Mouse (Mus musculus) forebrain, embryonic 14.5 days (tissue): ENCODE results near the gene Esrrg. TPM values are rescaled to one million over a fixed set of nuclear protein-coding genes. Genes with fewer than 3 reads are reported as not detected.

Experiments used
- ATAC-seq: fragments of 200-750 bp; cut with Nextera tagmentation; 2 replicates; pipeline ENCODE4 v1.8.0; 2017; ENCODE audit warnings: mild to moderate bottlenecking, moderate library complexity
- DNase-seq: peaks from one replicate; pipeline ENCODE4 v3.0.0-alpha.2; 2015; ENCODE audit warnings: low spot score
- H3K27ac ChIP-seq: fragments of 300-500 bp; sonication (generic); 2 replicates; pipeline ENCODE4 v1.5.1; 2014; ENCODE audit warnings: low read depth, mild to moderate bottlenecking, control low read depth, low read length, moderate library complexity
- H3K27me3 ChIP-seq: fragments of 300-500 bp; sonication (generic); replicated peaks from 2 replicates; pipeline ENCODE4 v1.6.1; 2014; ENCODE audit warnings: low read length, control low read depth, mixed read lengths; ENCODE audit not compliant: control insufficient read depth, insufficient read depth
- H3K36me3 ChIP-seq: fragments of 300-500 bp; sonication (generic); 2 replicates; pipeline ENCODE4 v1.6.1; 2014; ENCODE audit warnings: low read length, control low read depth; ENCODE audit not compliant: control insufficient read depth, insufficient read depth
- H3K4me1 ChIP-seq: fragments of 300-500 bp; sonication (generic); 2 replicates; pipeline ENCODE4 v1.6.1; 2014; ENCODE audit warnings: antibody characterized with exemption, low read length, control low read depth; ENCODE audit not compliant: control insufficient read depth, insufficient read depth
- H3K4me2 ChIP-seq: fragments of 300-500 bp; sonication (generic); 2 replicates; pipeline ENCODE4 v1.6.1; 2014; ENCODE audit warnings: mild to moderate bottlenecking, control low read depth, low read length
- H3K4me3 ChIP-seq: fragments of 300-500 bp; sonication (generic); 2 replicates; pipeline ENCODE4 v1.5.1; 2014; ENCODE audit warnings: low read depth, low read length, control low read depth
- H3K9ac ChIP-seq: fragments of 300-500 bp; sonication (generic); 2 replicates; pipeline ENCODE4 v1.6.1; 2014; ENCODE audit warnings: mild to moderate bottlenecking, low read length, control low read depth, moderate library complexity
- H3K9me3 ChIP-seq: fragments of 300-500 bp; sonication (generic); replicated peaks from 2 replicates; pipeline ENCODE4 v1.6.1; 2016; ENCODE audit warnings: low read length, control low read depth, mixed read lengths; ENCODE audit not compliant: control insufficient read depth
- WGBS: fragments of 180-500 bp; shearing (Covaris S2); extraction: QIAGEN DNeasy Blood & Tissue Kit; methylation state at CpG from one replicate; pipeline ENCODE4 v1.1.7; 2014; 5-methylcytosine and 5-hydroxymethylcytosine counted together
- polyA plus RNA-seq: library from polyadenylated mRNA; unstranded; fragments of >200 nt; fragmentation: Nextera tagmentation; extraction: Ambion mirVana; gene quantifications from 2 replicates; pipeline ENCODE4 v1.2.1, GENCODE M21; 2014

Gene Esrrg
- polyA plus RNA-seq, 1 experiment from 2014 or later: 9.8 TPM

DNA sequence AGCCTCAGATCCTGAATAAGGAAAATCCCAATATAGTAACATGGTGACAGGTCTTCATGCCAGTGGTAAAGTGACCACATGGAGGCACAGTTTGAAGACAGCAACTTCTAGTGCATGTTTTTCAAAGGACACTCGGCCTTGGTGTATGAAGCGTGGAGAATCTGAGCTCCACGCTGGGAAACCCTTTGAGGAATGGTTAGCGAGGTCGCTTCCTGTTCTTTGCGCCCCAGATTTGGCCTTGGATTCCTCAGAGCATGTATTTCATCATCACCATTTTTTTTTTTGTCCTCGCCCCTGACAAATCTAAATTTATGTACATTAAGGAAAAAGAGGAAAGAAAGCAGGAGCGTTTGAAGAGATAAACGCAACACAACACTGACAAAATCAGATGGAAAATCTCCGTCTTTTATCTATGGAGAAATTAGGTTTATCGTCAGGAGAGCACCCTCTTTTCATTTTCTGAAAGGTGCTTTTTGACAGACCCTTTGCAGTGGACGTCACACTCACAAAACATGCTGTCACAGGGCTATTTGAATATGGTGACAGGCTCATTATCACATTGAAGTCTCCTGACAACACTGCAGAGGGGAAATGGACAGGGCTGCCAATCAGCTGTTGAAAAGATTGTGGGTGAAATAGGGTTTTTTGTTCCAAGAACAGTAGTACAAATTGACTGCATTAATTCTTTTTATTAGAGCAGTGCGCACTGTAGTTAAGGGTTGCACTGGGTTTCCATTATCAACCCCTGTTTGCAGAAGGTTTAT, 476.7 kb downstream of the Esrrg start:
- Histone ChIP-seq H3K4me1 (peaks cover 19% of the 10 kb centered on the region), H3K27ac (no peak overlapping the region), H3K4me3 (no peak overlapping the region), H3K27me3 (no peaks in the 10 kb centered on the region), H3K4me2 (no peak overlapping the region), H3K9me3 (no peaks in the 10 kb centered on the region), H3K9ac (no peak overlapping the region), H3K36me3 (no peaks in the 10 kb centered on the region)
- ATAC-seq: peak; percentile 92
- WGBS: 34% methylated on average over 13 of the region's 13 CpGs
- DNase-seq: peak; percentile 84

DNA sequence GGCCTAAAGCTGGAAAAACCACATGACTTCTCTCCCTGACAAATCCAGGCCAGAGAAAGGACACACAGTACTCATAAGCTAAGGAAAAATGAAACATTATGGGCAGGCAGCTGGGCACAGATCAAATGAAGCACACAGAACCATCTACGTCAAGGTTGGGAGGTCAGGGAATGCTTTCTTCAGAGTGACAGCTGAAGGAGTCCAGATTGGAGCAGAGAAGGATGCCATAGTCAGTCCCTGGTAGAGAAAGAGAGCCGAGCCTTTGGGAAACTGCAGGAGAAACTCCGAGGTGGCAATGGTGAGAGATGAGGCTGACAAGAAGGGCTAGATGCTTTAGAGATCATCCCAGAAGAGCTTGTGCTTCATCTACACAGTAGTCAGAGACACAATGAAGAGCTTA, 485.1 kb downstream of the Esrrg start:
- H3K36me3 ChIP-seq: no peaks in the 10 kb centered on the region
- no peaks in the 10 kb centered on the region for H3K4me1 ChIP-seq
- H3K27me3 ChIP-seq: no peaks in the 10 kb centered on the region
- DNase-seq: no peak
- H3K27ac ChIP-seq: no peak overlapping the region
- 93% methylated on average over 3 of the region's 3 CpGs for WGBS
- H3K9me3 ChIP-seq: no peaks in the 10 kb centered on the region
- H3K4me2 ChIP-seq: no peak overlapping the region
- no peak overlapping the region for H3K4me3 ChIP-seq
- ATAC-seq: no peak
- no peak overlapping the region for H3K9ac ChIP-seq

DNA sequence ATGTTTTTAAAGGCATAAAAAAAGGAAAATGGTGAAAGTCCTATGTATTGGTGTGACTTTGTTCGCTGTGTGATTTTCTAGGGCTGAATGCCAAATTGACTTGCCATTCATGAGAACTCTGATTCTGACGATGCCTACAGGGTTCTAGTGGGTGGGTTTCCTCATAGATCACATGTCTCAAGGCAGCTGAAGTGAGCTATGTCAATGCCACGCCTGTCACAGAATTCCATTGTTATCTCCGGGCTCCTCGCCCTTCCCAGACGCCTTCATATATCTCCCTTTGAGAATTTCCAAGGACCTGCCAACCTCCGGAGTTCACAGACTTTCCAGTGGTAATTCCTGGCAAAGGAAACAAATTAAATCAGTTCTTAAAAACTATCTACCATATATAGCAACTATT, 493.2 kb downstream of the Esrrg start:
- DNase-seq (no peak), ATAC-seq (no peak)
- Histone ChIP-seq H3K4me1 (no peaks in the 10 kb centered on the region), H3K36me3 (no peaks in the 10 kb centered on the region), H3K27me3 (no peaks in the 10 kb centered on the region), H3K9ac (no peak overlapping the region), H3K4me2 (no peak overlapping the region), H3K4me3 (no peak overlapping the region), H3K27ac (no peak overlapping the region), H3K9me3 (no peaks in the 10 kb centered on the region)
- WGBS: 75% methylated on average over 7 of the region's 7 CpGs

DNA sequence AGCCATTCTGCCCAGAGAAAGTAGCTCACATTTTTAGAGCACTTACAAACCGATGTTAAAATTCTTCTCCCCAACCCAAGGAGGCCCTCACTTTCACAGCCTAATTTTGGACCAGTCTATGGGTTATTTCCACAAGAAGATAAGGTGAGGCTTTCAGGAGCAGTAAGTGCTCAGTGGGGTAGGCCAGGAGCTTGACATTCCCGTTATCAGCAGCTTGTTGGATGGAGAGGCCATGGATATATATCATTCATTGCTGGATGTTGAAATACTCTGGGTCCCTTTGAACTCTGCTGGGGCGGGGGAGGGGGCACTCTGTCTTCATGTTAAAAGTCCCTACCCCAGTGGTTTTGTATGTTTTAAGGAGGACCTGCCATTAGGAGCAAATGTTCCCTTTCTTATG, 494.6 kb downstream of the Esrrg start:
- DNase-seq: no peak
- Histone ChIP-seq H3K27ac (no peak overlapping the region), H3K9me3 (no peaks in the 10 kb centered on the region), H3K4me2 (no peak overlapping the region), H3K4me1 (no peaks in the 10 kb centered on the region), H3K27me3 (no peaks in the 10 kb centered on the region), H3K9ac (no peak overlapping the region), H3K36me3 (no peaks in the 10 kb centered on the region), H3K4me3 (no peak overlapping the region)
- 60% methylated on average over 3 of the region's 3 CpGs for WGBS
- ATAC-seq: no peak

- no peaks in the 10 kb centered on the region for H3K9me3 ChIP-seq
- no peaks in the 10 kb centered on the region for H3K27me3 ChIP-seq
- H3K27ac ChIP-seq: no peak overlapping the region
- H3K4me1 ChIP-seq: no peaks in the 10 kb centered on the region
- no peaks in the 10 kb centered on the region for H3K36me3 ChIP-seq
- H3K4me3 ChIP-seq: no peak overlapping the region
- 23% methylated on average over 4 of the region's 4 CpGs for WGBS
- ATAC-seq (no peak), DNase-seq (no peak)
- H3K9ac ChIP-seq: no peak overlapping the region
- H3K4me2 ChIP-seq: no peak overlapping the region
Measured at GRCm38 (mm10) chr1:188105516-188105915, 496.9 kb downstream of the Esrrg start.

DNA sequence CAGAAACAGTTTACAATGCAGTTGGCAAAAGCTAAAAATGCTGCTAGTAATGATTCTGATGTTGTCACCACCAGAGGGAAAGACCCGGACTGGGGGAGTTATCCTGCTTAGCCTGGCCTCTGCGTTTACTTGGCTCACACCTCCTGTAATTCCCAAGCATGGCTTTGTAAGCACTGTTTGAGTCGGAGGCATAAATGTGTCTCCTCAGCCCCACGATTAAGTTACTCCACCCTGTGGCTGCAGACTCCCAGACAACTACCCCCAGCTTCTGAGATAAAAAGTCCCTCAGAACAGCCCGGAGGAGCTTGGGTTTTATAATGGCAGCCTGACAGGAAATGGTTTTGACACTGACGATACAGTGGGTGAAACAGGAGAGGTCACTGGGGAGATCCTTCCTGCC, 499.4 kb downstream of the Esrrg start:
- Histone ChIP-seq H3K36me3 (no peaks in the 10 kb centered on the region), H3K27ac (no peak overlapping the region), H3K4me3 (no peak overlapping the region), H3K27me3 (no peaks in the 10 kb centered on the region), H3K9me3 (no peaks in the 10 kb centered on the region), H3K4me1 (no peaks in the 10 kb centered on the region), H3K9ac (no peak overlapping the region), H3K4me2 (no peak overlapping the region)
- WGBS: 76% methylated on average over 6 of the region's 6 CpGs
- DNase-seq (no peak), ATAC-seq (no peak)

DNA sequence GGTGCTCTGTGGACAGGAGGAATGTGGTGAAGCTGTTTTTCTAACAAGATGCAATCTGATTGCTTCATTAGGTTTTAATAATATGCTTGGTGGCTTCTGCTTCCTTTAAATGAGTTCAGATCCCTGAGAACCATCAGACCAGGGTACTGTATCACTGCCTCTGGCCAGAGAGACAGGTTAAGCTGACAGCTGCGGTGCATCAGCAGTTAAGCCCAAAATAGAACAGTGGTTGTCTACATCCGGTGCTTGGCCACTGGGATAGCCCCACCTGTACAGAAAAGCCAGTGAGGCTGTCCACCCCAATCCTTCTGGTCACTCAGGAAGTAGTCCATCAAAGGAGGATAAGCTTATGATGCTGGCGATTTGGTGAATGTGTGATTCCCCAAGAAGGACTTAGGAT, 503.0 kb downstream of the Esrrg start:
- no peaks in the 10 kb centered on the region for H3K36me3 ChIP-seq
- H3K9me3 ChIP-seq: no peaks in the 10 kb centered on the region
- DNase-seq: no peak
- WGBS: 91% methylated on average over 3 of the region's 3 CpGs
- no peaks in the 10 kb centered on the region for H3K27me3 ChIP-seq
- 0 out of 2 replicates have a peak, but pooled peaks cover 2% of the 10 kb centered on the region for H3K4me1 ChIP-seq
- no peak overlapping the region for H3K27ac ChIP-seq
- no peak for ATAC-seq
- H3K4me3 ChIP-seq: no peak overlapping the region
- H3K9ac ChIP-seq: no peak overlapping the region
- H3K4me2 ChIP-seq: no peak overlapping the region

DNA sequence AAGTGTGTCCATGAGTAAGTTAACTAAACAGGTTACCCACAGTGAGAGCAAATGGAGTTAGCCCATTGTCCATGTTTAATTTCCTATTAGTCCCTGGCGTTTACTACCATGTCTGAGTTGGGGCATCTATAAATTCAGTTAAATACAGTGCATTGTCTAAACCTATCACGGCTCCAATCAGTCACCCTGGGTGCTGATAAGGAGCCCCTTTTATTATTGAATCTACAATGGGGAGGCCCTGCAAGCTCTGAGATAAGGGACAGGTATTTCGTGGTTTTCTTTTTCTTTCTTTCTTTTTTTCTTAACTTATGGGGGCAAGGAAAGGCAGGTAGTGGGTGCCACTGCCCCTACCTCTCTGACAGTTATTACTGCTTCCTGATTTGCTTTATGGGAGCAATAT, 504.6 kb downstream of the Esrrg start:
- Histone ChIP-seq H3K9ac (no peak overlapping the region), H3K4me1 (peaks cover 5% of the 10 kb centered on the region), H3K36me3 (no peaks in the 10 kb centered on the region), H3K27me3 (no peaks in the 10 kb centered on the region), H3K4me2 (no peak overlapping the region), H3K27ac (no peak overlapping the region), H3K4me3 (no peak overlapping the region), H3K9me3 (no peaks in the 10 kb centered on the region)
- no peak for DNase-seq
- ATAC-seq: no peak
- 80% methylated on average over 3 of the region's 3 CpGs for WGBS

GRCm38 (mm10) chr1:188118125-188118524, 509.5 kb downstream of the Esrrg start:
- no peaks in the 10 kb centered on the region for H3K36me3 ChIP-seq
- no peaks in the 10 kb centered on the region for H3K9me3 ChIP-seq
- ATAC-seq: peak; percentile 92
- no peak overlapping the region for H3K4me2 ChIP-seq
- no peaks in the 10 kb centered on the region for H3K27me3 ChIP-seq
- peak; percentile 93 for DNase-seq
- WGBS: 22% methylated on average over 3 of the region's 3 CpGs
- no peak overlapping the region for H3K9ac ChIP-seq
- peak overlapping the region; percentile 29; the same call in 1 of the 2 replicates for H3K27ac ChIP-seq
- H3K4me3 ChIP-seq: no peak overlapping the region
- peaks cover 11% of the 10 kb centered on the region for H3K4me1 ChIP-seq
